Mouse (Mus musculus) cerebellum, adult 2 months (tissue): ENCODE data around the gene Arl16. TPM values are rescaled to one million over a fixed set of nuclear protein-coding genes. Genes with fewer than 3 reads are reported as not detected.

Experiments used
- DNase-seq, 2 experiments: peaks; one replicate each; pipeline ENCODE4 v3.0.0; 2021
- H3K27ac ChIP-seq: fragments of 200-500 bp; 2 replicates; pipeline ENCODE4 v1.5.1; 2012; ENCODE audit warnings: low read length, control low read depth, inconsistent platforms; ENCODE audit not compliant: insufficient read depth
- H3K27me3 ChIP-seq: fragments of 200-500 bp; 2 replicates; pipeline ENCODE4 v1.6.1; 2012; ENCODE audit warnings: inconsistent platforms, mild to moderate bottlenecking, low read length, moderate library complexity; ENCODE audit not compliant: control insufficient read depth, insufficient read depth
- H3K4me1 ChIP-seq: fragments of 200-500 bp; 2 replicates; pipeline ENCODE4 v1.6.1; 2011; ENCODE audit warnings: low read length; ENCODE audit not compliant: control insufficient read depth, insufficient read depth
- H3K4me3 ChIP-seq: fragments of 200-500 bp; replicated peaks from 2 replicates; pipeline ENCODE3; 2011; ENCODE audit warnings: mild to moderate bottlenecking, low read depth, low read length, control low read depth; ENCODE audit not compliant: insufficient read depth
- CTCF ChIP-seq: fragments of 200-500 bp; IDR thresholded peaks from 2 replicates; pipeline ENCODE4 v1.5.1; 2011; ENCODE audit warnings: low read depth, mild to moderate bottlenecking, control low read depth, low read length, moderate library complexity, borderline replicate concordance; ENCODE audit not compliant: insufficient read depth
- POLR2A ChIP-seq: fragments of 200-500 bp; IDR thresholded peaks from 2 replicates; pipeline ENCODE4 v1.6.1; 2011; ENCODE audit warnings: low read length, control low read depth, borderline replicate concordance; ENCODE audit not compliant: insufficient read depth
- WGBS: fragments of 180-500 bp; shearing (Covaris S2); methylation state at CpG from one replicate; pipeline ENCODE4 v1.1.7; 2018; 5-methylcytosine and 5-hydroxymethylcytosine counted together
- polyA plus RNA-seq: library from polyadenylated mRNA; depleted of rRNA; stranded (reverse); fragments of >200 nt; gene quantifications from 2 replicates; pipeline ENCODE4 v1.2.3, GENCODE M21; 2012

Gene Arl16
- polyA plus RNA-seq, 1 experiment, result 56.5 TPM

DNA sequence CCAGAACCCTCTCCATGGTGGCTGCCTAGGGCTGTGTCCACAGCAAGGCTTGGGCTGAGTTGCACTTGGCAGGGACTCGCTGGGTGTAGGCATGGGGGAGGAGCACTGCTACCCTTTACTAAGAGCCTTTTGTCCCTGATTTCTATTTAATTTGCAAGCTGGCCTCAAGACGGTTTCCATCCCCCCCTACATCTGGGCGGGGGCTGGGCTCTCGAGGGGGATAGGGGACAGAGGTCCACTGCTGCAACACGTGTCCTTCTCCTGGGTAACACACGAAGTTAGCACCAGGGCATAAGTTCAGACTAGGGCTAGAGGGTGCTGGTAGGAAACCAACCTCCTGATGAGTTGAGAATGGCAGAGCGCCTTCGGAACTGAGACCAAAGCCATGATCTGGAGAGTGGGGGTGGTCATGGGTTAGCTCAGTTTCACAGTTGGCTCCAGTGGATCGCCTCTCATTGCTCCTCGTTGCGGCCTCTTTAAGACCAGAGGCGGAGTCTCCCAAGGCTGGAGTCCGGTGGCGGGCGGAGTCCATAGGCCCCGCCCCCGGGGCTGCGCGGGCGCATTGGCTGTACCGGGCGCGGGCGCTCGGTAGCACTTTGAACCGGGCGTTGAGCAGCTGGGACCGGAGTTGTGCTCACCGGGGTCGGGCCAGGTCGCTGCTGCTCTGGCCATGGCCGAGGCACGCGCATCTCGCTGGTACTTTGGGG is 24.1 kb upstream of the Arl16 start, which contains the start of gene Slc25a10:
Gene Slc25a10 (plus strand): TSS at position 524 of the 707 bp plus-strand sequence.
- peak within 1 kb of the TSS; percentile 83 for H3K4me3 ChIP-seq
- TF ChIP-seq CTCF (no peak), POLR2A (peak; percentile 38; the same call in 1 of the 2 replicates)
- H3K27ac ChIP-seq, result no peak within 1 kb of the TSS
- DNase-seq, result peak; percentile 85 to 88
- under 1% methylated on average over 35 of the region's 35 CpGs for WGBS
- peaks cover 13% of the 10 kb centered on the region for H3K4me1 ChIP-seq
- H3K27me3 ChIP-seq, result no peaks in the 10 kb centered on the region

GRCm38 (mm10) chr11:120490291-120491046 is 23.1 kb upstream of the Arl16 start:
- Histone ChIP-seq H3K27me3 (no peaks in the 10 kb centered on the region), H3K4me1 (peaks cover 13% of the 10 kb centered on the region), H3K27ac (no peak overlapping the region), H3K4me3 (no peak overlapping the region)
- DNase-seq, result peak in 1 of 2 experiments; percentile 24
- 32% methylated on average over 4 of the region's 4 CpGs for WGBS
- TF ChIP-seq CTCF (0 out of 2 replicates have a peak, but pooled peaks have one; percentile 0), POLR2A (no peak)

- no peak overlapping the region for H3K27ac ChIP-seq
- WGBS, result 58% methylated on average over 4 of the region's 4 CpGs
- peak; percentile 73 to 82 for DNase-seq
- no peak overlapping the region for H3K4me3 ChIP-seq
- peaks cover 13% of the 10 kb centered on the region for H3K4me1 ChIP-seq
- H3K27me3 ChIP-seq, result no peaks in the 10 kb centered on the region
- no peak for TF ChIP-seq POLR2A
- peak; percentile 94 for TF ChIP-seq CTCF
Measured at GRCm38 (mm10) chr11:120489054-120489761, 21.8 kb upstream of the Arl16 start.

GRCm38 (mm10) chr11:120488516-120488915 is 21.1 kb upstream of the Arl16 start:
- Histone ChIP-seq H3K27me3 (no peaks in the 10 kb centered on the region), H3K27ac (no peak overlapping the region), H3K4me3 (no peak overlapping the region), H3K4me1 (peaks cover 13% of the 10 kb centered on the region)
- DNase-seq, result no peak
- 69% methylated on average over 4 of the region's 4 CpGs for WGBS
- TF ChIP-seq POLR2A (no peak), CTCF (no peak)

- 4% methylated on average over 10 of the region's 10 CpGs for WGBS
- TF ChIP-seq CTCF (no peak), POLR2A (no peak)
- peaks cover 3% of the 10 kb centered on the region; the same call in 1 of the 2 replicates for H3K4me1 ChIP-seq
- H3K27me3 ChIP-seq, result no peaks in the 10 kb centered on the region
- no peak for DNase-seq
- H3K27ac ChIP-seq, result peak overlapping the region; percentile 17; the same call in 1 of the 2 replicates
- peak overlapping the region; percentile 78 for H3K4me3 ChIP-seq
Measured at GRCm38 (mm10) chr11:120485251-120485650, 17.8 kb upstream of the Arl16 start.

GRCm38 (mm10) chr11:120484265-120484981 is 17.0 kb upstream of the Arl16 start, which contains the start of gene Mrpl12:
Gene Mrpl12 (plus strand): TSS chr11:120484613.
- peak; percentile 87 for TF ChIP-seq POLR2A
- TF ChIP-seq CTCF, result no peak
- under 1% methylated on average over 60 of the region's 60 CpGs for WGBS
- peak; percentile 91 to 93 for DNase-seq
- H3K4me1 ChIP-seq, result peaks cover 1% of the 10 kb centered on the region; the same call in 1 of the 2 replicates
- peak within 1 kb of the TSS; percentile 35 for H3K27ac ChIP-seq
- no peaks in the 10 kb centered on the region for H3K27me3 ChIP-seq
- peak within 1 kb of the TSS; percentile 78 for H3K4me3 ChIP-seq
